Mouse (Mus musculus) neural tube, embryonic 11.5 days (tissue): ENCODE measurements around the gene Cdca8. TPM values are rescaled to one million over a fixed set of nuclear protein-coding genes. Genes with fewer than 3 reads are reported as not detected.
A peak's percentile ranks its signal among the peaks of the same experiment; 100 is the strongest.

Source experiments
- ATAC-seq: fragments of 200-750 bp; cut with Nextera tagmentation; 2 replicates; pipeline ENCODE4 v1.8.0; 2017; ENCODE audit warnings: moderate number of reproducible peaks, mild to moderate bottlenecking, moderate TSS enrichment, moderate library complexity; ENCODE audit not compliant: insufficient read depth, low FRiP score, low TSS enrichment
- DNase-seq: peaks from one replicate; pipeline ENCODE4 v3.0.0-alpha.2; 2015; ENCODE audit warnings: low spot score
- H3K27ac ChIP-seq: fragments of 300-500 bp; sonication (generic); 2 replicates; pipeline ENCODE4 v1.5.1; 2014; ENCODE audit warnings: low read depth, mild to moderate bottlenecking, low read length
- H3K27me3 ChIP-seq: fragments of 300-500 bp; sonication (generic); 2 replicates; pipeline ENCODE4 v1.6.1; 2014; ENCODE audit warnings: mild to moderate bottlenecking, low read length, mixed read lengths; ENCODE audit not compliant: control insufficient read depth, insufficient read depth
- H3K36me3 ChIP-seq: fragments of 300-500 bp; sonication (generic); 2 replicates; pipeline ENCODE4 v1.6.1; 2014; ENCODE audit warnings: mild to moderate bottlenecking, low read length, moderate library complexity, mixed read lengths; ENCODE audit not compliant: control insufficient read depth, insufficient read depth
- H3K4me1 ChIP-seq: fragments of 300-500 bp; sonication (generic); 2 replicates; pipeline ENCODE4 v1.6.1; 2014; ENCODE audit warnings: low read length, mixed read lengths; ENCODE audit not compliant: control insufficient read depth, insufficient read depth
- H3K4me2 ChIP-seq: fragments of 300-500 bp; sonication (generic); 2 replicates; pipeline ENCODE4 v1.6.1; 2014; ENCODE audit warnings: low read depth, mild to moderate bottlenecking, moderate library complexity
- H3K4me3 ChIP-seq: fragments of 300-500 bp; sonication (generic); 2 replicates; pipeline ENCODE4 v1.5.1; 2014; ENCODE audit warnings: low read depth, low read length
- H3K9ac ChIP-seq: fragments of 300-500 bp; sonication (generic); 2 replicates; pipeline ENCODE4 v1.6.1; 2014; ENCODE audit warnings: mild to moderate bottlenecking, low read length
- H3K9me3 ChIP-seq: fragments of 300-500 bp; sonication (generic); 2 replicates; pipeline ENCODE4 v1.6.1; 2016; ENCODE audit warnings: low read length; ENCODE audit not compliant: control insufficient read depth
- WGBS: fragments of 180-500 bp; shearing (Covaris S2); extraction: QIAGEN DNeasy Blood & Tissue Kit; methylation state at CpG from one replicate; pipeline ENCODE4 v1.1.7; 2014; 5-methylcytosine and 5-hydroxymethylcytosine counted together
- polyA plus RNA-seq: library from polyadenylated mRNA; unstranded; fragments of >200 nt; fragmentation: Nextera tagmentation; extraction: Ambion mirVana; gene quantifications from 2 replicates; pipeline ENCODE4 v1.2.1, GENCODE M21; 2014

The Cdca8 gene
- polyA plus RNA-seq, 1 experiment from 2014 or later = 181 TPM

- H3K9me3 ChIP-seq = no peaks in the 10 kb centered on the region
- no peak overlapping the region for H3K27ac ChIP-seq
- peak overlapping the region; percentile 77 for H3K4me2 ChIP-seq
- DNase-seq (peak; percentile 51), ATAC-seq (peak; percentile 50)
- peaks cover 12% of the 10 kb centered on the region for H3K4me1 ChIP-seq
- peak overlapping the region; percentile 44 for H3K4me3 ChIP-seq
- 2% methylated on average over 82 of the region's 83 CpGs for WGBS
- no peaks in the 10 kb centered on the region for H3K36me3 ChIP-seq
- H3K27me3 ChIP-seq = peaks cover 33% of the 10 kb centered on the region
- peak overlapping the region; percentile 49; the same call in 1 of the 2 replicates for H3K9ac ChIP-seq
Observed at GRCm38 (mm10) chr4:124894508-124895428, 44.3 kb downstream of the Cdca8 start.

DNA sequence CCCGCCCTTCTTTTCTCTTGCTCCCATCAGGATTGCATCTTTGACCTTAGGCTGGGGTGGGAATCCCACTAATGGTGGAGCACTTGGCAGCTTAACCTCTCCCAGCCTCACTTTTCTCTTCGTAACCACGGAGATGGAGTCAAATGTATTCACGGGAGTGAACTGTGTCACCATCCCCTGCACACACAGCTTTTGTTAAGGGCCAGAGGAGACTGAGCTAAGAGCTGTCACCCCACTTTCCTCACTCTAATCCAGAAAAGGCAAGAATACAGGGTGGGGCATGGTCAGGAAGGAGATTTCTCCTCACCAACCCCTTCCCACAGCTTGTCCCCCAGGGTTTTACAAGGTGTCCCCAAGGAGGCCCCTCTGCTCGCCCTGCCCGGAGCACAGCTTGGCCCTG, 45.3 kb downstream of the Cdca8 start:
- no peak overlapping the region for H3K9ac ChIP-seq
- WGBS = 26% methylated on average over 6 of the region's 6 CpGs
- H3K36me3 ChIP-seq = no peaks in the 10 kb centered on the region
- DNase-seq (no peak), ATAC-seq (no peak)
- no peak overlapping the region for H3K4me2 ChIP-seq
- H3K4me1 ChIP-seq = peaks cover 12% of the 10 kb centered on the region
- no peak overlapping the region for H3K27ac ChIP-seq
- peaks cover 33% of the 10 kb centered on the region for H3K27me3 ChIP-seq
- H3K9me3 ChIP-seq = no peaks in the 10 kb centered on the region
- H3K4me3 ChIP-seq = no peak overlapping the region

GRCm38 (mm10) chr4:124890831-124891230, 48.3 kb downstream of the Cdca8 start:
- no peak for ATAC-seq
- no peaks in the 10 kb centered on the region for H3K9me3 ChIP-seq
- WGBS = 74% methylated on average over 5 of the region's 5 CpGs
- H3K4me1 ChIP-seq = 0 out of 2 replicates have a peak, but pooled peaks cover 5% of the 10 kb centered on the region
- no peaks in the 10 kb centered on the region for H3K36me3 ChIP-seq
- peaks cover 28% of the 10 kb centered on the region for H3K27me3 ChIP-seq
- DNase-seq = no peak
- H3K4me2 ChIP-seq = no peak overlapping the region
- no peak overlapping the region for H3K9ac ChIP-seq
- H3K4me3 ChIP-seq = no peak overlapping the region
- no peak overlapping the region for H3K27ac ChIP-seq

GRCm38 (mm10) chr4:124889935-124890334, 49.2 kb downstream of the Cdca8 start:
- Histone ChIP-seq H3K9me3 (no peaks in the 10 kb centered on the region), H3K27me3 (peaks cover 23% of the 10 kb centered on the region), H3K4me1 (0 out of 2 replicates have a peak, but pooled peaks cover 3% of the 10 kb centered on the region), H3K4me2 (no peak overlapping the region), H3K4me3 (no peak overlapping the region), H3K36me3 (no peaks in the 10 kb centered on the region), H3K9ac (no peak overlapping the region), H3K27ac (no peak overlapping the region)
- DNase-seq = no peak
- no peak for ATAC-seq
- 84% methylated on average over 2 of the region's 2 CpGs for WGBS

DNA sequence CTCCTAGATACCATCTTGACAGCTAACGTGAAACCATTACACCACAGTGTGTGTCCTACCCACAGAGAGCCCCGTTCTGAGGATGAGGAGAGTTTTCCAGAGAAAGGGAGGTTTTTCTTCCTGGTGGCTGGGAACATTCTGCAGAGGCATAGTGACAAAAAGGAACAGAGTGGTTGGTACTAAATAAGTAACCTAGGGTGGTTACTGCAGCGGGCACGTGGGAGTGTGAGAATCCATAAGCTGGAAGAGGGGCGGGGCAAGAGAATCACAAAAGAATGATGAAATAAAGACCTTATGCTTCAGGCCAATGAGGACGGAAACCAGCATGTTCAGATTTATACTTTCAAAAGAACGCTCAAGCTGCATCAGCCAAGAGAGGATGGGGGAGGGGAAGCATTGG, 50.4 kb downstream of the Cdca8 start:
- 71% methylated on average over 7 of the region's 7 CpGs for WGBS
- H3K27me3 ChIP-seq = peaks cover 14% of the 10 kb centered on the region; the same call in 1 of the 2 replicates

GRCm38 (mm10) chr4:124882151-124882729, 56.9 kb downstream of the Cdca8 start:
- Histone ChIP-seq H3K4me3 (peak overlapping the region; percentile 40), H3K9ac (peak overlapping the region; percentile 40; the same call in 1 of the 2 replicates), H3K4me1 (peaks cover 2% of the 10 kb centered on the region; the same call in 1 of the 2 replicates), H3K36me3 (no peaks in the 10 kb centered on the region), H3K4me2 (peak overlapping the region; percentile 53), H3K9me3 (no peaks in the 10 kb centered on the region), H3K27ac (0 out of 2 replicates have a peak overlapping the region, but pooled peaks have one; percentile 31), H3K27me3 (peaks cover 26% of the 10 kb centered on the region)
- DNase-seq = peak; percentile 60
- under 1% methylated on average over 36 of the region's 37 CpGs for WGBS
- peak; percentile 40 for ATAC-seq

More for the DNA sequence above, 50.4 kb downstream of the Cdca8 start:
- no peaks in the 10 kb centered on the region for H3K4me1 ChIP-seq
- no peak overlapping the region for H3K27ac ChIP-seq
- ATAC-seq (no peak), DNase-seq (no peak)
- no peak overlapping the region for H3K4me2 ChIP-seq
- H3K36me3 ChIP-seq = no peaks in the 10 kb centered on the region
- H3K9me3 ChIP-seq = no peaks in the 10 kb centered on the region
- no peak overlapping the region for H3K4me3 ChIP-seq
- H3K9ac ChIP-seq = no peak overlapping the region

DNA sequence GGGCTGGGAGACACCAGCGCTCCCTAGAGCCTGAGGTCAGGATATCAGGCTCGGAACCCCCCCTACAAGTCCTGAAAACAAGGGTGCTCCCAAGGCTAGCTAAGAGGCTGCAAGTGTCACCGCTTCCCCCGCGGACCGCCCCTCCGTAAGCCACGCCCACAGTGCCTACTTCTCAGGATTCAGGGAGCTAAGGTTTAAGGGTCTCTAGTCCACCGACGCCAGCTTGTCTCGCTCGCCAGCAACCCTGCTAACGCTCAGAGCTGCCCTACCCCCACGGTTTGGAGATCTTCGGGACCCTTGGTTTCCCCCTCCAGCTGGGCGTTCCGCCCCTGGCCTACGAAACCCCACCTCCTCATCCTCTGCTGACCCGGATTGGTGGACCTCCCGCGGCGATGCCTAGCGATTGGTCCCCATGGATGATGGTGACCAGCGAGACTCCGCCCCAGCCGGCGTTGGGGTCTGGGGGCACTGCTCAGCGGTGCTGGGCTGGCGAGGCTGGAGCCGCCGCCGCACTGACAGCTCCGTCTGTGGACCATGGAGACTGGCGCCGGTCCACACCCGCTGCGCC, 57.7 kb downstream of the Cdca8 start:
- peak overlapping the region; percentile 34; the same call in 1 of the 2 replicates for H3K27ac ChIP-seq
- peak overlapping the region; percentile 53 for H3K4me2 ChIP-seq
- H3K36me3 ChIP-seq = no peaks in the 10 kb centered on the region
- H3K4me1 ChIP-seq = peaks cover 2% of the 10 kb centered on the region; the same call in 1 of the 2 replicates
- peaks cover 26% of the 10 kb centered on the region for H3K27me3 ChIP-seq
- under 1% methylated on average over 37 of the region's 37 CpGs for WGBS
- peak overlapping the region; percentile 19 for H3K9ac ChIP-seq
- peak; percentile 97 for ATAC-seq
- H3K9me3 ChIP-seq = no peaks in the 10 kb centered on the region
- H3K4me3 ChIP-seq = peak overlapping the region; percentile 40
- peak; percentile 93 for DNase-seq

DNA sequence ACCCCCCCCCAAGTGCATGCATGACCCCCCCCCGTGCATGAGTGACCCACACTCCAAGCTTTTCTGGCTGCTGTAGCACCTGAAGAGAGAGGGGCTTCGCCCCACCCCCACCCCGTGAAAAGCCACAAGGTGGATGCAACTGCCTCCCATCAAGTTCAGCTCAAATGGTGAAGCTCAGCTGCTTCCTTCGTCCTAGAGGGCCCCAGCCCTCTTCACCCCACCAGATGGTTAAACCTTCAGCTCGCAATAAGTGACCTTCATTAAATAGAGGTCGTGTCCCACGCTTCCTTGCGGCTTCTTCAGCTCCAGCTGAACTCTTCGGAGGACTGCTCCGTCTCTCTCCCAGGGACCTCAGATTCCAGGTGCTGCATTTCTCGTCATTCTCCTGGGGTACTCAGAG, 58.5 kb downstream of the Cdca8 start, which contains the start of gene Epha10:
TSS of gene Epha10 (plus strand) at position 301 of the 400 bp plus-strand sequence.
- H3K9ac ChIP-seq = peak within 1 kb of the TSS; percentile 19
- WGBS = 2% methylated on average over 10 of the region's 11 CpGs
- H3K4me3 ChIP-seq = peak within 1 kb of the TSS; percentile 40
- no peaks in the 10 kb centered on the region for H3K36me3 ChIP-seq
- peak within 1 kb of the TSS; percentile 34; the same call in 1 of the 2 replicates for H3K27ac ChIP-seq
- H3K4me1 ChIP-seq = peaks cover 2% of the 10 kb centered on the region; the same call in 1 of the 2 replicates
- no peak for ATAC-seq
- H3K9me3 ChIP-seq = no peaks in the 10 kb centered on the region
- peaks cover 24% of the 10 kb centered on the region for H3K27me3 ChIP-seq
- peak within 1 kb of the TSS; percentile 53 for H3K4me2 ChIP-seq
- DNase-seq = no peak
